Mouse (Mus musculus) spleen, adult 2 months (tissue): ENCODE results near the gene Ccdc34. TPM values are rescaled to one million over a fixed set of nuclear protein-coding genes. Genes with fewer than 3 reads are reported as not detected.

ENCODE experiments used
- DNase-seq, 2 experiments: peaks; one replicate each; pipeline versions ENCODE4 v3.0.0 to v3.0.0-alpha.2; 2012 to 2021; ENCODE audit warnings: low spot score in 2 of 2, low read depth in 1 of 2
- H3K27ac ChIP-seq: fragments of 200-500 bp; 2 replicates; pipeline ENCODE4 v1.5.1; 2012; ENCODE audit warnings: low read length, inconsistent platforms; ENCODE audit not compliant: insufficient read depth
- H3K27me3 ChIP-seq: fragments of 200-500 bp; 2 replicates; pipeline ENCODE4 v1.6.1; 2012; ENCODE audit warnings: mild to moderate bottlenecking, moderate library complexity, low read length, inconsistent platforms; ENCODE audit not compliant: control insufficient read depth, insufficient read depth
- H3K36me3 ChIP-seq: fragments of 200-500 bp; 2 replicates; pipeline ENCODE4 v1.6.1; 2012; ENCODE audit warnings: mild to moderate bottlenecking, low read length, inconsistent platforms; ENCODE audit not compliant: control insufficient read depth, insufficient read depth
- H3K4me1 ChIP-seq: fragments of 200-500 bp; 2 replicates; pipeline ENCODE4 v1.6.1; 2011; ENCODE audit warnings: inconsistent platforms; ENCODE audit not compliant: control insufficient read depth, insufficient read depth, insufficient read length
- H3K4me3 ChIP-seq: fragments of 200-500 bp; 2 replicates; pipeline ENCODE4 v1.5.1; 2011; ENCODE audit warnings: mild to moderate bottlenecking, inconsistent platforms; ENCODE audit not compliant: insufficient read depth, insufficient read length; ENCODE audit errors: extremely low read depth
- CTCF ChIP-seq: fragments of 200-500 bp; IDR thresholded peaks from 2 replicates; pipeline ENCODE4 v1.5.1; 2011; ENCODE audit warnings: mild to moderate bottlenecking, inconsistent platforms; ENCODE audit not compliant: insufficient read depth, insufficient read length, insufficient replicate concordance; ENCODE audit errors: extremely low read depth
- POLR2A ChIP-seq: fragments of 200-500 bp; IDR thresholded peaks from 2 replicates; pipeline ENCODE4 v1.6.1; 2011; ENCODE audit warnings: low read depth, low read length, inconsistent platforms
- WGBS: fragments of 180-500 bp; shearing (Covaris S2); methylation state at CpG from one replicate; pipeline ENCODE4 v1.1.7; 2018; 5-methylcytosine and 5-hydroxymethylcytosine counted together
- polyA plus RNA-seq: library from polyadenylated mRNA; depleted of rRNA; stranded (reverse); fragments of >200 nt; gene quantifications from 2 replicates; pipeline ENCODE4 v1.2.3, GENCODE M21; 2012

Ccdc34 gene
- polyA plus RNA-seq, 1 experiment: 3.3 TPM

GRCm38 (mm10) chr2:110077655-110078054 lies 60.0 kb downstream of the Ccdc34 start:
- Histone ChIP-seq H3K27ac (no peak overlapping the region), H3K4me3 (no peak overlapping the region), H3K27me3 (no peaks in the 10 kb centered on the region; the same call in 1 of the 2 replicates), H3K4me1 (no peaks in the 10 kb centered on the region), H3K36me3 (no peaks in the 10 kb centered on the region)
- 80% methylated on average over 2 of the region's 2 CpGs for WGBS
- TF ChIP-seq CTCF (no peak), POLR2A (no peak)
- no peak for DNase-seq

GRCm38 (mm10) chr2:110080532-110080931 lies 62.9 kb downstream of the Ccdc34 start:
- 13% methylated on average over 6 of the region's 6 CpGs for WGBS
- no peaks in the 10 kb centered on the region for H3K36me3 ChIP-seq
- H3K4me3 ChIP-seq: no peak overlapping the region
- no peaks in the 10 kb centered on the region; the same call in 1 of the 2 replicates for H3K27me3 ChIP-seq
- H3K27ac ChIP-seq: no peak overlapping the region
- TF ChIP-seq POLR2A: no peak
- no peak for TF ChIP-seq CTCF
- no peak for DNase-seq
- H3K4me1 ChIP-seq: no peaks in the 10 kb centered on the region

GRCm38 (mm10) chr2:110082975-110083374 lies 65.4 kb downstream of the Ccdc34 start:
- no peak for TF ChIP-seq CTCF
- no peak for TF ChIP-seq POLR2A
- Histone ChIP-seq H3K4me3 (no peak overlapping the region), H3K27ac (no peak overlapping the region), H3K27me3 (no peaks in the 10 kb centered on the region; the same call in 1 of the 2 replicates), H3K4me1 (no peaks in the 10 kb centered on the region), H3K36me3 (no peaks in the 10 kb centered on the region)
- 61% methylated on average over 2 of the region's 2 CpGs for WGBS
- no peak for DNase-seq

GRCm38 (mm10) chr2:110085701-110086143 lies 68.1 kb downstream of the Ccdc34 start:
- 89% methylated on average over 3 of the region's 3 CpGs for WGBS
- no peak for TF ChIP-seq CTCF
- no peak for TF ChIP-seq POLR2A
- no peaks in the 10 kb centered on the region for H3K36me3 ChIP-seq
- H3K27me3 ChIP-seq: no peaks in the 10 kb centered on the region
- H3K4me1 ChIP-seq: no peaks in the 10 kb centered on the region
- no peak overlapping the region for H3K27ac ChIP-seq
- DNase-seq: no peak
- no peak overlapping the region for H3K4me3 ChIP-seq

GRCm38 (mm10) chr2:110114133-110114532 lies 96.5 kb downstream of the Ccdc34 start:
- Histone ChIP-seq H3K4me1 (no peaks in the 10 kb centered on the region), H3K27me3 (no peaks in the 10 kb centered on the region), H3K27ac (no peak overlapping the region), H3K36me3 (no peaks in the 10 kb centered on the region), H3K4me3 (no peak overlapping the region)
- TF ChIP-seq POLR2A (no peak), CTCF (no peak)
- 86% methylated on average over 3 of the region's 3 CpGs for WGBS
- DNase-seq: no peak

- no peaks in the 10 kb centered on the region for H3K4me1 ChIP-seq
- no peak overlapping the region for H3K4me3 ChIP-seq
- H3K36me3 ChIP-seq: no peaks in the 10 kb centered on the region; the same call in 1 of the 2 replicates
- TF ChIP-seq POLR2A: no peak
- no peak for TF ChIP-seq CTCF
- H3K27me3 ChIP-seq: no peaks in the 10 kb centered on the region
- DNase-seq: no peak
- no peak overlapping the region for H3K27ac ChIP-seq
- 75% methylated on average over 2 of the region's 2 CpGs for WGBS
Measured at GRCm38 (mm10) chr2:110129396-110129795, 111.8 kb downstream of the Ccdc34 start.

GRCm38 (mm10) chr2:110131573-110131972 lies 114.0 kb downstream of the Ccdc34 start:
- Histone ChIP-seq H3K27me3 (no peaks in the 10 kb centered on the region), H3K4me1 (no peaks in the 10 kb centered on the region), H3K36me3 (no peaks in the 10 kb centered on the region; the same call in 1 of the 2 replicates), H3K4me3 (no peak overlapping the region), H3K27ac (no peak overlapping the region)
- DNase-seq: no peak
- WGBS: 21% methylated on average over 2 of the region's 2 CpGs
- TF ChIP-seq CTCF (no peak), POLR2A (no peak)
